Mouse (Mus musculus) kidney, adult 8-10 months (tissue): ENCODE data around the gene Kcna7.
"Not testable (repeated sequence)": the region's sequence is repeated elsewhere in the genome, so short reads cannot be mapped to it uniquely, and the experiment has no call there.

Experiments used
- DNase-seq, 2 experiments: peaks; one replicate each; pipeline ENCODE4 v3.0.0; 2022

The Kcna7 gene

GRCm38 (mm10) chr7:45395578-45396336 is 9.7 kb upstream of the Kcna7 start, which contains the start of gene Snrnp70:
TSS of gene Snrnp70 (minus strand) at chr7:45395742.
- DNase-seq = peak; percentile 100

- not testable (repeated sequence) for DNase-seq
Observed at GRCm38 (mm10) chr7:45396337-45396775, 9.1 kb upstream of the Kcna7 start.

GRCm38 (mm10) chr7:45396787-45397186 is 8.7 kb upstream of the Kcna7 start:
- no peak for DNase-seq

- DNase-seq = no peak
Observed at GRCm38 (mm10) chr7:45401521-45402085, 3.9 kb upstream of the Kcna7 start.

- peak; percentile 73 to 84 for DNase-seq
Observed at GRCm38 (mm10) chr7:45403532-45404261, 1.8 kb upstream of the Kcna7 start.

GRCm38 (mm10) chr7:45406157-45407156 is 1.0 kb downstream of the Kcna7 start:
- DNase-seq = peak in 1 of 2 experiments; percentile 43

GRCm38 (mm10) chr7:45407836-45408235 is 2.4 kb downstream of the Kcna7 start:
- DNase-seq = no peak

GRCm38 (mm10) chr7:45408351-45408750 is 2.9 kb downstream of the Kcna7 start:
- DNase-seq = no peak

GRCm38 (mm10) chr7:45408949-45409348 is 3.5 kb downstream of the Kcna7 start:
- DNase-seq = no peak

GRCm38 (mm10) chr7:45409497-45410163 is 4.2 kb downstream of the Kcna7 start:
- no peak for DNase-seq

GRCm38 (mm10) chr7:45412421-45412820 is 7.0 kb downstream of the Kcna7 start:
- DNase-seq = no peak

- no peak for DNase-seq
Observed at GRCm38 (mm10) chr7:45413113-45413863, 7.8 kb downstream of the Kcna7 start, which contains the start of gene Ntf5. TSS of gene Ntf5 (plus strand) at chr7:45413695.

GRCm38 (mm10) chr7:45413864-45414739 is 8.6 kb downstream of the Kcna7 start:
- no peak for DNase-seq

GRCm38 (mm10) chr7:45414740-45415224 is 9.3 kb downstream of the Kcna7 start:
- DNase-seq = no peak

- no peak for DNase-seq
Observed at GRCm38 (mm10) chr7:45415636-45416035, 10.2 kb downstream of the Kcna7 start.

- no peak for DNase-seq
Observed at GRCm38 (mm10) chr7:45417962-45418492, 12.6 kb downstream of the Kcna7 start.

- no peak for DNase-seq
Observed at GRCm38 (mm10) chr7:45419859-45420614, 14.6 kb downstream of the Kcna7 start.

- no peak for DNase-seq
Observed at GRCm38 (mm10) chr7:45420615-45420919, 15.1 kb downstream of the Kcna7 start, which contains the start of gene Lhb. TSS of gene Lhb (plus strand) at chr7:45420820.

- DNase-seq = no peak
Observed at GRCm38 (mm10) chr7:45421194-45421593, 15.7 kb downstream of the Kcna7 start.
